Mouse (Mus musculus): Measurements from ENCODE around the gene Mrgprd. TPM values are rescaled to one million over a fixed set of nuclear protein-coding genes. Genes with fewer than 3 reads are reported as not detected.

Mrgprd gene
- not detected for polyA plus RNA-seq (2012; fragmentation: generic; extraction: Trizol)

DNA sequence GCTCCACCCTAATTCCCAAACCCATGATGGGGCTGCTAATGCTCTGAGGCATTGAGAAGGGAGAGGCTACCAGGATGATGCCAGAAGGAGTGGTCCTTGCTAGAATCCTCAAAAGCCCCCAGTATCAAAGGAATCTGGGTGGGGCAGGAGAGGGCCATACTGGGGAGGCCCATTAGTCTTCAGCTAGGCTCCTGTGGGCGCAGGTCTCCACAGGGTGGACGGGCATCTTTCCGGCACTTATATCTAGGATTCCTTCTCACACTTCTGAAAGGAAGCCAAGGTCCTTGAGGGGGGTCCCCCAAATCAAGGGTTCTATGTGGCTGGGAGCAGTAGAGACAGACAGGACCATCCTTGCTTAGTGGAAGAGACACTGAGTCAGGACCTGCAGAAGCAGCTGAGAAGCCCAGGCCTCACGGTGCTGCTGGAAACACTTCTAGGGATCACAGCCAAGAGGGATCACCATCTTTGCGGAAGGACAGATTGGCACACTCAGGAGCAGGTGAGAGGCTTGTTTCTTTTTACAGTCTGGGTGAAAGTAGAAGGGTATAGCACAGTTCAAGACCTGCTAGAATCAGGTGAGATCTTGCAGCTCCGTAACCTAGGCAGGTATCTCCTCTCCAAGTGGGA, at the start of gene Mrgprd:
Mrgprd (plus strand) TSS at position 51 of the 627 bp plus-strand sequence.
- TF ChIP-seq E2F4 (IDR thresholded peaks at IDR 0.05; ENCODE audit: insufficient read depth) (no peak), POLR2AphosphoS2 (IDR thresholded peaks at IDR 0.05; ENCODE audit: insufficient read length, low read depth) (no peak), MAX (IDR thresholded peaks at IDR 0.05; ENCODE audit: low read depth) (no peak), USF1 (IDR thresholded peaks at IDR 0.05; ENCODE audit: low read depth) (no peak), CEBPB (IDR thresholded peaks at IDR 0.05; ENCODE audit: insufficient read depth, poor library complexity, severe bottlenecking) (no peak), TCF12 (IDR thresholded peaks at IDR 0.05; ENCODE audit: insufficient read depth, poor library complexity, severe bottlenecking) (no peak), POLR2A (IDR thresholded peaks at IDR 0.05; ENCODE audit: insufficient read length, low read depth) (no peak), SRF (IDR thresholded peaks at IDR 0.05; ENCODE audit: control insufficient read depth, insufficient read length, low read depth) (no peak), TCF3 (IDR thresholded peaks at IDR 0.05; ENCODE audit: insufficient read length, low read depth) (no peak), MYOG (IDR thresholded peaks at IDR 0.05; ENCODE audit: control insufficient read depth in 1 of 3, insufficient read depth in 1 of 3, insufficient read length in 2 of 3, low read depth in 2 of 3) (no peak), MYOD1 (IDR thresholded peaks at IDR 0.05; ENCODE audit: control insufficient read depth in 1 of 3, insufficient read length in 2 of 3, low read depth in 2 of 3) (no peak), REST (IDR thresholded peaks at IDR 0.05; ENCODE audit: insufficient read depth, insufficient read length) (no peak)
- Histone ChIP-seq H3ac (ENCODE audit: control insufficient read depth, insufficient read length) (no peak within 1 kb of the TSS), H3K4me3 (no peak within 1 kb of the TSS), H3K27me3 (ENCODE audit: control insufficient read depth, insufficient read depth, insufficient read length) (no peaks in the 10 kb centered on the region), H3K79me2 (ENCODE audit: control insufficient read depth, insufficient read depth) (no peaks in the 10 kb centered on the region), H3K4me2 (ENCODE audit: low read depth) (no peak within 1 kb of the TSS), H3K36me3 (ENCODE audit: control insufficient read depth, insufficient read depth) (no peaks in the 10 kb centered on the region)

DNA sequence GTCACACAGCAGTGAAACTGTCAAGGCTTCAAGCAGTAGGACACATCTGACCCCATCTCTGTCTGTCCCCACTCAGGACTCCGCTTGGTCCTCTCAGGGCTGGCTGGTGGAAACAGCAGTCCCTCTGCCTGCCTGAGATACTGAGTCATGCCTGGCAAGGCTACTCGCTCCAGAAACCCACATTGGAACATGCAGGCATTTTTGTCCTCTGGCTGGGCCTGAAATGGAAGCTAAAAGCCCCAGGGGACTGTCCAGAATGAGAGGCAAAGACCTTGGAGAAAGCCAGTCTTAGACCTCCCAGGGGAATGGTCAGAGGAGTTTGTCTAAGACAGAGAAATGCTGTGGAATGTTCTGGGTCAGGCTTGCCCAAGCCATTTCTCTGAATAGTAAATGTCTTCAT, 48.6 kb upstream of the Mrgprd start:
- Histone ChIP-seq H3ac (ENCODE audit: control insufficient read depth, insufficient read length) (no peak overlapping the region), H3K79me2 (ENCODE audit: control insufficient read depth, insufficient read depth) (no peaks in the 10 kb centered on the region), H3K4me2 (ENCODE audit: low read depth) (no peak overlapping the region), H3K36me3 (ENCODE audit: control insufficient read depth, insufficient read depth) (no peaks in the 10 kb centered on the region), H3K4me3 (no peak overlapping the region), H3K27me3 (ENCODE audit: control insufficient read depth, insufficient read depth, insufficient read length) (no peaks in the 10 kb centered on the region)
- TF ChIP-seq CEBPB (IDR thresholded peaks at IDR 0.05; ENCODE audit: insufficient read depth, poor library complexity, severe bottlenecking) (no peak), MYOG (IDR thresholded peaks at IDR 0.05; ENCODE audit: control insufficient read depth in 1 of 3, insufficient read depth in 1 of 3, insufficient read length in 2 of 3, low read depth in 2 of 3) (no peak), POLR2AphosphoS2 (IDR thresholded peaks at IDR 0.05; ENCODE audit: insufficient read length, low read depth) (no peak), POLR2A (IDR thresholded peaks at IDR 0.05; ENCODE audit: insufficient read length, low read depth) (no peak), REST (IDR thresholded peaks at IDR 0.05; ENCODE audit: insufficient read depth, insufficient read length) (no peak), SRF (IDR thresholded peaks at IDR 0.05; ENCODE audit: control insufficient read depth, insufficient read length, low read depth) (no peak), MYOD1 (IDR thresholded peaks at IDR 0.05; ENCODE audit: control insufficient read depth in 1 of 3, insufficient read length in 2 of 3, low read depth in 2 of 3) (no peak), USF1 (IDR thresholded peaks at IDR 0.05; ENCODE audit: low read depth) (no peak), TCF12 (IDR thresholded peaks at IDR 0.05; ENCODE audit: insufficient read depth, poor library complexity, severe bottlenecking) (no peak), MAX (IDR thresholded peaks at IDR 0.05; ENCODE audit: low read depth) (no peak), TCF3 (IDR thresholded peaks at IDR 0.05; ENCODE audit: insufficient read length, low read depth) (no peak), E2F4 (IDR thresholded peaks at IDR 0.05; ENCODE audit: insufficient read depth) (no peak)

DNA sequence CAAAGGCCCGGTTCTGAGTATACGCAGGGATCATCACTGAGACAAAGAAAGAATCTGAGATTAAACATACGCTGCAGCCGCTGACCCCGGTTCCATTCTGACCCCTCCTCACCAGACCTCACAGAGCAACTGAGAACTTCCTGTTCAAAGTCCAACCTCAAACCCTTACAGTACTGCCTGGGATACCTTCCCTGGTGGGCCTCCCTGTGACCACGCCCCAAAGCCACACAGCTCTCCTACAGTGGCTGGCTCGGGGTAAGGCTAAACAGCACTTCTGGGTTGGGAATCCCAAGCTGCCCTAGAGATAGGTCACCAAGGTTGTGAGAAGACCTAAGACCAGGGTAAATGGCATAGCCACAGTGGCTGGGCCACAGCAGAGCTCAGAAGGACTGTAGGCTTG, 45.7 kb upstream of the Mrgprd start:
- Histone ChIP-seq H3K79me2 (ENCODE audit: control insufficient read depth, insufficient read depth) (no peaks in the 10 kb centered on the region), H3K4me2 (ENCODE audit: low read depth) (no peak overlapping the region), H3K36me3 (ENCODE audit: control insufficient read depth, insufficient read depth) (no peaks in the 10 kb centered on the region), H3ac (ENCODE audit: control insufficient read depth, insufficient read length) (no peak overlapping the region), H3K4me3 (no peak overlapping the region), H3K27me3 (ENCODE audit: control insufficient read depth, insufficient read depth, insufficient read length) (no peaks in the 10 kb centered on the region)
- TF ChIP-seq MYOD1 (IDR thresholded peaks at IDR 0.05; ENCODE audit: control insufficient read depth in 1 of 3, insufficient read length in 2 of 3, low read depth in 2 of 3) (no peak), E2F4 (IDR thresholded peaks at IDR 0.05; ENCODE audit: insufficient read depth) (no peak), TCF3 (IDR thresholded peaks at IDR 0.05; ENCODE audit: insufficient read length, low read depth) (no peak), CEBPB (IDR thresholded peaks at IDR 0.05; ENCODE audit: insufficient read depth, poor library complexity, severe bottlenecking) (no peak), TCF12 (IDR thresholded peaks at IDR 0.05; ENCODE audit: insufficient read depth, poor library complexity, severe bottlenecking) (no peak), MYOG (IDR thresholded peaks at IDR 0.05; ENCODE audit: control insufficient read depth in 1 of 3, insufficient read depth in 1 of 3, insufficient read length in 2 of 3, low read depth in 2 of 3) (no peak), MAX (IDR thresholded peaks at IDR 0.05; ENCODE audit: low read depth) (no peak), POLR2AphosphoS2 (IDR thresholded peaks at IDR 0.05; ENCODE audit: insufficient read length, low read depth) (no peak), POLR2A (IDR thresholded peaks at IDR 0.05; ENCODE audit: insufficient read length, low read depth) (no peak)

DNA sequence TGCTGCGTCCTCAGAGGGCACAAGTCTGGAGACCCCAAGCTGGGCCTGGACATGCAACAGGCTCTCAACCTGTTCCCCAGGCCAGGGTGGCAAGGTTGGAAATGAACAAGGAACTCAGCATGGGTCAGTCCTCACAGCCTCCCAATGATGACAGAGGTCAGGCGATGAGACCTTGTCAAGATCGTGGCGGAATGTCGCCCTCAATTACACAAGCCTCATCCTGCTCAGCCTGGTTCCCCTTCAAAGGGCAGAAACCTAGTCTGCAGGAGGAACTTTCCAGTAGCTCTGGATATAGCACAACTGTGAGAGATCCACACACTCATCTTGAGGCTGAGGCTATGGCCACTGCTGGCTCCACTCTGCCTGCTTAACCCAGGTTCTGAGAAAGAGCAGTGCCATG, 43.7 kb upstream of the Mrgprd start:
- TF ChIP-seq TCF3 (IDR thresholded peaks at IDR 0.05; ENCODE audit: insufficient read length, low read depth) = no peak
- no peak for TF ChIP-seq USF1 (IDR thresholded peaks at IDR 0.05; ENCODE audit: low read depth)
- TF ChIP-seq POLR2AphosphoS2 (IDR thresholded peaks at IDR 0.05; ENCODE audit: insufficient read length, low read depth) = no peak
- no peak for TF ChIP-seq POLR2A (IDR thresholded peaks at IDR 0.05; ENCODE audit: insufficient read length, low read depth)
- no peak for TF ChIP-seq TCF12 (IDR thresholded peaks at IDR 0.05; ENCODE audit: insufficient read depth, poor library complexity, severe bottlenecking)
- TF ChIP-seq E2F4 (IDR thresholded peaks at IDR 0.05; ENCODE audit: insufficient read depth) = no peak
- no peak for TF ChIP-seq MYOG (IDR thresholded peaks at IDR 0.05; ENCODE audit: control insufficient read depth in 1 of 3, insufficient read depth in 1 of 3, insufficient read length in 2 of 3, low read depth in 2 of 3)
- TF ChIP-seq MAX (IDR thresholded peaks at IDR 0.05; ENCODE audit: low read depth) = no peak
- Histone ChIP-seq H3K4me3 (no peak overlapping the region), H3ac (ENCODE audit: control insufficient read depth, insufficient read length) (no peak overlapping the region), H3K36me3 (ENCODE audit: control insufficient read depth, insufficient read depth) (no peaks in the 10 kb centered on the region), H3K4me2 (ENCODE audit: low read depth) (no peak overlapping the region), H3K27me3 (ENCODE audit: control insufficient read depth, insufficient read depth, insufficient read length) (no peaks in the 10 kb centered on the region), H3K79me2 (ENCODE audit: control insufficient read depth, insufficient read depth) (no peaks in the 10 kb centered on the region)

Measured in myocyte (in vitro differentiated cells).